Mouse (Mus musculus): Measurements from ENCODE around the gene Gm10842. TPM values are rescaled to one million over a fixed set of nuclear protein-coding genes. Genes with fewer than 3 reads are reported as not detected.

The Gm10842 gene
- polyA plus RNA-seq, 1 experiment, result not detected

GRCm38 (mm10) chr11:105143564-105143963, 3.1 kb upstream of the Gm10842 start:
- TF ChIP-seq MYOD1 (IDR thresholded peaks at IDR 0.05; ENCODE audit: control insufficient read depth, insufficient read length, low read depth), result no peak
- no peak for TF ChIP-seq CEBPB (IDR thresholded peaks at IDR 0.05; ENCODE audit: low read depth)
- TF ChIP-seq MAX (IDR thresholded peaks at IDR 0.05), result no peak
- H3K27me3 ChIP-seq (ENCODE audit: control insufficient read depth, insufficient read depth, insufficient read length), result no peaks in the 10 kb centered on the region

GRCm38 (mm10) chr11:105144084-105144483, 2.6 kb upstream of the Gm10842 start:
- H3K27me3 ChIP-seq (ENCODE audit: control insufficient read depth, insufficient read depth, insufficient read length), result no peaks in the 10 kb centered on the region
- no peak for TF ChIP-seq MAX (IDR thresholded peaks at IDR 0.05)
- no peak for TF ChIP-seq MYOD1 (IDR thresholded peaks at IDR 0.05; ENCODE audit: control insufficient read depth, insufficient read length, low read depth)
- no peak for TF ChIP-seq USF1 (IDR thresholded peaks at IDR 0.05; ENCODE audit: low read depth)
- no peaks in the 10 kb centered on the region for H3K79me2 ChIP-seq (ENCODE audit: control insufficient read depth, insufficient read depth)
- H3K79me3 ChIP-seq (ENCODE audit: low read depth), result no peaks in the 10 kb centered on the region
- peaks cover 22% of the 10 kb centered on the region for H3K36me3 ChIP-seq (ENCODE audit: control insufficient read depth, insufficient read depth)
- H3K4me3 ChIP-seq (ENCODE audit: insufficient read depth, poor library complexity, severe bottlenecking), result no peak overlapping the region
- H3ac ChIP-seq (ENCODE audit: control insufficient read depth, insufficient read length, low read depth), result no peak overlapping the region

More at GRCm38 (mm10) chr11:105143564-105143963, 3.1 kb upstream of the Gm10842 start:
- no peaks in the 10 kb centered on the region for H3K79me2 ChIP-seq (ENCODE audit: control insufficient read depth, insufficient read depth)
- no peaks in the 10 kb centered on the region for H3K79me3 ChIP-seq (ENCODE audit: low read depth)
- peaks cover 28% of the 10 kb centered on the region for H3K36me3 ChIP-seq (ENCODE audit: control insufficient read depth, insufficient read depth)
- H3K4me3 ChIP-seq (ENCODE audit: insufficient read depth, poor library complexity, severe bottlenecking), result no peak overlapping the region
- no peak overlapping the region for H3ac ChIP-seq (ENCODE audit: control insufficient read depth, insufficient read length, low read depth)

GRCm38 (mm10) chr11:105144508-105145210, 2.0 kb upstream of the Gm10842 start:
- TF ChIP-seq MYOG (IDR thresholded peaks at IDR 0.05; ENCODE audit: control insufficient read depth, extremely low read depth, insufficient read length) (no peak), USF1 (IDR thresholded peaks at IDR 0.05; ENCODE audit: low read depth) (no peak), CTCF (IDR thresholded peaks at IDR 0.05; ENCODE audit: control insufficient read depth, insufficient read depth, insufficient read length) (no peak), FOSL1 (IDR thresholded peaks at IDR 0.05; ENCODE audit: insufficient read depth, low read length, poor library complexity, severe bottlenecking) (no peak), CEBPB (IDR thresholded peaks at IDR 0.05; ENCODE audit: low read depth) (no peak), MYOD1 (IDR thresholded peaks at IDR 0.05; ENCODE audit: control insufficient read depth, insufficient read length, low read depth) (no peak)
- Histone ChIP-seq H3ac (ENCODE audit: control insufficient read depth, insufficient read length, low read depth) (no peak overlapping the region), H3K79me2 (ENCODE audit: control insufficient read depth, insufficient read depth) (no peaks in the 10 kb centered on the region), H3K4me3 (ENCODE audit: insufficient read depth, poor library complexity, severe bottlenecking) (no peak overlapping the region), H3K27me3 (ENCODE audit: control insufficient read depth, insufficient read depth, insufficient read length) (no peaks in the 10 kb centered on the region), H3K79me3 (ENCODE audit: low read depth) (no peaks in the 10 kb centered on the region), H3K36me3 (ENCODE audit: control insufficient read depth, insufficient read depth) (peaks cover 17% of the 10 kb centered on the region)

- Histone ChIP-seq H3K4me3 (ENCODE audit: insufficient read depth, poor library complexity, severe bottlenecking) (no peak overlapping the region), H3K79me2 (ENCODE audit: control insufficient read depth, insufficient read depth) (no peaks in the 10 kb centered on the region), H3K27me3 (ENCODE audit: control insufficient read depth, insufficient read depth, insufficient read length) (no peaks in the 10 kb centered on the region), H3K79me3 (ENCODE audit: low read depth) (no peaks in the 10 kb centered on the region), H3ac (ENCODE audit: control insufficient read depth, insufficient read length, low read depth) (no peak overlapping the region), H3K36me3 (ENCODE audit: control insufficient read depth, insufficient read depth) (peaks cover 11% of the 10 kb centered on the region)
- TF ChIP-seq MYOD1 (IDR thresholded peaks at IDR 0.05; ENCODE audit: control insufficient read depth, insufficient read length, low read depth) (no peak), CEBPB (IDR thresholded peaks at IDR 0.05; ENCODE audit: low read depth) (no peak), USF1 (IDR thresholded peaks at IDR 0.05; ENCODE audit: low read depth) (no peak)
These were observed 1.5 kb upstream of the Gm10842 start for GRCm38 (mm10) chr11:105145211-105145610.

- H3K4me3 ChIP-seq (ENCODE audit: insufficient read depth, poor library complexity, severe bottlenecking), result no peak overlapping the region
- H3K79me2 ChIP-seq (ENCODE audit: control insufficient read depth, insufficient read depth), result no peaks in the 10 kb centered on the region
- H3K36me3 ChIP-seq (ENCODE audit: control insufficient read depth, insufficient read depth), result no peaks in the 10 kb centered on the region
- H3ac ChIP-seq (ENCODE audit: control insufficient read depth, insufficient read length, low read depth), result no peak overlapping the region
- no peaks in the 10 kb centered on the region for H3K27me3 ChIP-seq (ENCODE audit: control insufficient read depth, insufficient read depth, insufficient read length)
- no peaks in the 10 kb centered on the region for H3K79me3 ChIP-seq (ENCODE audit: low read depth)
- TF ChIP-seq CTCF (IDR thresholded peaks at IDR 0.05; ENCODE audit: control insufficient read depth, insufficient read depth, insufficient read length), result no peak
- TF ChIP-seq MAX (IDR thresholded peaks at IDR 0.05), result no peak
- no peak for TF ChIP-seq USF1 (IDR thresholded peaks at IDR 0.05; ENCODE audit: low read depth)
- no peak for TF ChIP-seq MYOD1 (IDR thresholded peaks at IDR 0.05; ENCODE audit: control insufficient read depth, insufficient read length, low read depth)
- no peak for TF ChIP-seq MYOG (IDR thresholded peaks at IDR 0.05; ENCODE audit: control insufficient read depth, extremely low read depth, insufficient read length)
- no peak for TF ChIP-seq CEBPB (IDR thresholded peaks at IDR 0.05; ENCODE audit: low read depth)
- no peak for TF ChIP-seq FOSL1 (IDR thresholded peaks at IDR 0.05; ENCODE audit: insufficient read depth, low read length, poor library complexity, severe bottlenecking)
These were observed 2.7 kb downstream of the Gm10842 start for GRCm38 (mm10) chr11:105149353-105149752.

- Histone ChIP-seq H3K79me3 (ENCODE audit: low read depth) (no peaks in the 10 kb centered on the region), H3K4me3 (ENCODE audit: insufficient read depth, poor library complexity, severe bottlenecking) (no peak overlapping the region), H3K27me3 (ENCODE audit: control insufficient read depth, insufficient read depth, insufficient read length) (no peaks in the 10 kb centered on the region), H3K36me3 (ENCODE audit: control insufficient read depth, insufficient read depth) (no peaks in the 10 kb centered on the region), H3ac (ENCODE audit: control insufficient read depth, insufficient read length, low read depth) (no peak overlapping the region), H3K79me2 (ENCODE audit: control insufficient read depth, insufficient read depth) (no peaks in the 10 kb centered on the region)
- TF ChIP-seq CEBPB (IDR thresholded peaks at IDR 0.05; ENCODE audit: low read depth), result no peak
- TF ChIP-seq USF1 (IDR thresholded peaks at IDR 0.05; ENCODE audit: low read depth), result no peak
- no peak for TF ChIP-seq CTCF (IDR thresholded peaks at IDR 0.05; ENCODE audit: control insufficient read depth, insufficient read depth, insufficient read length)
- no peak for TF ChIP-seq MYOG (IDR thresholded peaks at IDR 0.05; ENCODE audit: control insufficient read depth, extremely low read depth, insufficient read length)
- no peak for TF ChIP-seq FOSL1 (IDR thresholded peaks at IDR 0.05; ENCODE audit: insufficient read depth, low read length, poor library complexity, severe bottlenecking)
- TF ChIP-seq MYOD1 (IDR thresholded peaks at IDR 0.05; ENCODE audit: control insufficient read depth, insufficient read length, low read depth), result no peak
- no peak for TF ChIP-seq MAX (IDR thresholded peaks at IDR 0.05)
These were observed 3.1 kb downstream of the Gm10842 start for GRCm38 (mm10) chr11:105149766-105150165.
